Mouse (Mus musculus) testis, adult 2 months (tissue): ENCODE measurements around the gene Rab3a. TPM values are rescaled to one million over a fixed set of nuclear protein-coding genes. Genes with fewer than 3 reads are reported as not detected.

Experiments
- H3K27ac ChIP-seq: fragments of 200-500 bp; 2 replicates; pipeline ENCODE4 v1.5.1; 2012; ENCODE audit warnings: low read depth, low read length; ENCODE audit not compliant: control insufficient read depth, insufficient read depth
- H3K27me3 ChIP-seq: fragments of 200-500 bp; 2 replicates; pipeline ENCODE4 v1.6.1; 2012; ENCODE audit warnings: mild to moderate bottlenecking, low read length, moderate library complexity; ENCODE audit not compliant: control insufficient read depth, insufficient read depth
- H3K36me3 ChIP-seq: fragments of 200-500 bp; 2 replicates; pipeline ENCODE4 v1.6.1; 2012; ENCODE audit warnings: mild to moderate bottlenecking, low read length; ENCODE audit not compliant: control insufficient read depth, insufficient read depth
- H3K4me1 ChIP-seq: fragments of 200-500 bp; 2 replicates; pipeline ENCODE4 v1.6.1; 2012; ENCODE audit warnings: low read length; ENCODE audit not compliant: control insufficient read depth, insufficient read depth
- H3K4me3 ChIP-seq: fragments of 200-500 bp; 2 replicates; pipeline ENCODE4 v1.5.1; 2012; ENCODE audit warnings: low read depth, mild to moderate bottlenecking, low read length, moderate library complexity, mixed read lengths; ENCODE audit not compliant: control insufficient read depth
- CTCF ChIP-seq: fragments of 200-500 bp; IDR thresholded peaks from 2 replicates; pipeline ENCODE4 v1.5.1; 2012; ENCODE audit warnings: low read depth, mild to moderate bottlenecking, inconsistent platforms, low read length, moderate library complexity; ENCODE audit not compliant: control insufficient read depth, insufficient read depth, insufficient replicate concordance
- POLR2A ChIP-seq: fragments of 200-500 bp; IDR thresholded peaks from 2 replicates; pipeline ENCODE4 v1.6.1; 2012; ENCODE audit warnings: low read depth, mild to moderate bottlenecking, inconsistent platforms, low read length, moderate library complexity; ENCODE audit not compliant: control insufficient read depth
- polyA plus RNA-seq: library from polyadenylated mRNA; depleted of rRNA; stranded (reverse); fragments of >200 nt; gene quantifications from 2 replicates; pipeline ENCODE4 v1.2.3, GENCODE M21; 2012

Rab3a gene
- polyA plus RNA-seq, 1 experiment: 8.2 TPM

GRCm38 (mm10) chr8:70776496-70777444 is 22.3 kb downstream of the Rab3a start, which contains the start of gene Pik3r2:
Gene Pik3r2 (minus strand): TSS chr8:70776713.
- Histone ChIP-seq H3K27ac (peak within 1 kb of the TSS; percentile 93), H3K4me3 (peak within 1 kb of the TSS; percentile 90), H3K27me3 (no peaks in the 10 kb centered on the region), H3K4me1 (peaks cover 9% of the 10 kb centered on the region), H3K36me3 (no peaks in the 10 kb centered on the region)
- TF ChIP-seq CTCF (no peak), POLR2A (peak; percentile 88)

- no peak for TF ChIP-seq POLR2A
- TF ChIP-seq CTCF: no peak
- Histone ChIP-seq H3K27ac (no peak overlapping the region), H3K4me1 (peaks cover 14% of the 10 kb centered on the region), H3K27me3 (no peaks in the 10 kb centered on the region), H3K36me3 (no peaks in the 10 kb centered on the region), H3K4me3 (no peak overlapping the region)
Measured at GRCm38 (mm10) chr8:70780093-70780492, 25.6 kb downstream of the Rab3a start.

- H3K4me1 ChIP-seq: peaks cover 13% of the 10 kb centered on the region
- no peaks in the 10 kb centered on the region for H3K36me3 ChIP-seq
- H3K27me3 ChIP-seq: no peaks in the 10 kb centered on the region
- no peak overlapping the region for H3K27ac ChIP-seq
- H3K4me3 ChIP-seq: no peak overlapping the region
- TF ChIP-seq POLR2A (no peak), CTCF (no peak)
Measured at GRCm38 (mm10) chr8:70786291-70787050, 32.0 kb downstream of the Rab3a start.

GRCm38 (mm10) chr8:70787051-70787445 is 32.6 kb downstream of the Rab3a start:
- Histone ChIP-seq H3K27ac (no peak overlapping the region), H3K36me3 (no peaks in the 10 kb centered on the region), H3K27me3 (no peaks in the 10 kb centered on the region), H3K4me1 (peaks cover 18% of the 10 kb centered on the region), H3K4me3 (no peak overlapping the region)
- TF ChIP-seq POLR2A (no peak), CTCF (no peak)

- Histone ChIP-seq H3K27me3 (no peaks in the 10 kb centered on the region), H3K27ac (no peak overlapping the region), H3K4me3 (peak overlapping the region; percentile 61), H3K36me3 (no peaks in the 10 kb centered on the region), H3K4me1 (peaks cover 27% of the 10 kb centered on the region)
- TF ChIP-seq CTCF: no peak
- TF ChIP-seq POLR2A: no peak
Measured at GRCm38 (mm10) chr8:70787941-70788667, 33.6 kb downstream of the Rab3a start.

DNA sequence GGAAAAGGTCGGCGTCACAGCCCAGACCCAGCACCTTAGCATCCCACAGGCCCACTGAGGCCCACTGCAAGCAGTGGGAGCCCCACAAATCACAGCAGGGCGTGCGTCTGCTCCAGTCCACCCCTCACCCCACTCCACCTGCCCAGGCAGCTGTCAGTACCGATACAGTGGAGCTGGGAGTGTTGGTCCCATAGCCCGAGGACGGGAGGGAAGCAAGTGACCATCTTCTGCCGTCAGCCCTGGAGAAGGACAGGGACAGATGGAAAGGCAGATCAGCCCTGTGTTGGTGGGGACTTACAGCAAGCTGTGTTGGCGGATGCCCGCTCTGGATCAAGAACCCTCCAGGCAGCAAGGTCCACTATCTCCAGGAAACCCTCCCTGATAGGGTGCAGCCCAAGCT is 34.6 kb downstream of the Rab3a start:
- Histone ChIP-seq H3K36me3 (no peaks in the 10 kb centered on the region), H3K4me3 (no peak overlapping the region), H3K27ac (no peak overlapping the region), H3K4me1 (peaks cover 28% of the 10 kb centered on the region), H3K27me3 (no peaks in the 10 kb centered on the region)
- TF ChIP-seq POLR2A: no peak
- no peak for TF ChIP-seq CTCF
